Mouse (Mus musculus) spleen, adult 2 months (tissue): ENCODE measurements around the gene Tmf1. TPM values are rescaled to one million over a fixed set of nuclear protein-coding genes. Genes with fewer than 3 reads are reported as not detected.

Source experiments
- DNase-seq, 2 experiments: peaks; one replicate each; pipeline versions ENCODE4 v3.0.0 to v3.0.0-alpha.2; 2012 to 2021; ENCODE audit warnings: low spot score in 2 of 2, low read depth in 1 of 2
- H3K27ac ChIP-seq: fragments of 200-500 bp; 2 replicates; pipeline ENCODE4 v1.5.1; 2012; ENCODE audit warnings: low read length, inconsistent platforms; ENCODE audit not compliant: insufficient read depth
- H3K27me3 ChIP-seq: fragments of 200-500 bp; 2 replicates; pipeline ENCODE4 v1.6.1; 2012; ENCODE audit warnings: mild to moderate bottlenecking, moderate library complexity, low read length, inconsistent platforms; ENCODE audit not compliant: control insufficient read depth, insufficient read depth
- H3K36me3 ChIP-seq: fragments of 200-500 bp; 2 replicates; pipeline ENCODE4 v1.6.1; 2012; ENCODE audit warnings: mild to moderate bottlenecking, low read length, inconsistent platforms; ENCODE audit not compliant: control insufficient read depth, insufficient read depth
- H3K4me1 ChIP-seq: fragments of 200-500 bp; 2 replicates; pipeline ENCODE4 v1.6.1; 2011; ENCODE audit warnings: inconsistent platforms; ENCODE audit not compliant: control insufficient read depth, insufficient read depth, insufficient read length
- H3K4me3 ChIP-seq: fragments of 200-500 bp; 2 replicates; pipeline ENCODE4 v1.5.1; 2011; ENCODE audit warnings: mild to moderate bottlenecking, inconsistent platforms; ENCODE audit not compliant: insufficient read depth, insufficient read length; ENCODE audit errors: extremely low read depth
- CTCF ChIP-seq: fragments of 200-500 bp; IDR thresholded peaks from 2 replicates; pipeline ENCODE4 v1.5.1; 2011; ENCODE audit warnings: mild to moderate bottlenecking, inconsistent platforms; ENCODE audit not compliant: insufficient read depth, insufficient read length, insufficient replicate concordance; ENCODE audit errors: extremely low read depth
- POLR2A ChIP-seq: fragments of 200-500 bp; IDR thresholded peaks from 2 replicates; pipeline ENCODE4 v1.6.1; 2011; ENCODE audit warnings: low read depth, low read length, inconsistent platforms
- WGBS: fragments of 180-500 bp; shearing (Covaris S2); methylation state at CpG from one replicate; pipeline ENCODE4 v1.1.7; 2018; 5-methylcytosine and 5-hydroxymethylcytosine counted together
- polyA plus RNA-seq: library from polyadenylated mRNA; depleted of rRNA; stranded (reverse); fragments of >200 nt; gene quantifications from 2 replicates; pipeline ENCODE4 v1.2.3, GENCODE M21; 2012

The Tmf1 gene
- polyA plus RNA-seq, 1 experiment: 2.4 TPM

DNA sequence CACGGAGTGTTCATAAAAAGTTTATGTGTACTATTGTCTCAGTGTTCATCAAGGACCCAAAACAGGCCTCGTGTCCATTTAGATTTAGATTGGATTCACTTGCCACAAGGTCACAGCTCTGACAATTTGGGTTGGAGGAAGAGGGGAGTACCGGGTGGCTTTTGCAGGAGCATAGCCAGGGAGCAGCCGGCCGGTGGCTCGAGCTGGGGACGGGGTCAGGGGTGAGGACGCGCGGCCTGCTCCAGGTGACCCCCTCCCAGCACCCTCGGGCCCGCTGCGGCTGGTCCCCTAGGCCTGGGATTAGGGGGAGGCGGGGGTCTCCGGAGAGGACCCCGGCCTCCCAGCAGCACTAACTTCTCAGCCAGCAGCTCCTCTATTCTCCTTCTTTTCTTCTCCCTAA, 26.0 kb upstream of the Tmf1 start:
- H3K4me1 ChIP-seq: peaks cover 7% of the 10 kb centered on the region; the same call in 1 of the 2 replicates
- peak in 1 of 2 experiments; percentile 30 for DNase-seq
- no peak for TF ChIP-seq POLR2A
- no peak for TF ChIP-seq CTCF

DNA sequence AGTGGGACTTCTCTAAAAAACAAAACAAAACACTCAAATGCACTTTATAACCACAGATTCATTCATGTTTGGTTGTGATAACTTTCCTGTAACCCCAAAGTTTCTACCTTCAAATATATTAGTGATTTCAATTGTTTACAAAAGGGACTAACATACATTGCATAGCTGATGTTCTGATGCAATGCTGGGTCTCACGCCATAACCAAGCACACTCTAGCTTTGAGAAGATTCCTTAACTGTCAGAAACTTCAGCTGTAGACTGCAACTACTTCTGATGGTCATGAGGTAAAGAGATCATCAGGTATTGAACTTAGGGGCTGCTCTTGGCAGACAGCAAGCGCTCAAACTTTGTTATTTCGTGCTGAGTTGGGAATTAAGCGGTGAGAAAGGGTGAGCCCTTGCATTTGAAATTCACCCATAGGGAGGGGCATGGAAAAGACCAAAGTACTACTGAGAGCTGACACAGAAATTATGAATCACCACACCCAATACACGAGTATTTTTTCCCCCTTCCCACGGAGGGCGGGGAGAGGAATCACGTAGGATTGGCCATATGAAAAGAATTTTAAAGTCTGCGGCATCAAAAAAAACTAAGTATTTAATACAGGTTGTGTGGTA, 25.4 kb upstream of the Tmf1 start:
- 33% methylated on average over 9 of the region's 9 CpGs for WGBS
- Histone ChIP-seq H3K27ac (no peak overlapping the region), H3K36me3 (peaks cover 3% of the 10 kb centered on the region), H3K4me1 (peaks cover 7% of the 10 kb centered on the region; the same call in 1 of the 2 replicates), H3K4me3 (peak overlapping the region; percentile 74; the same call in 1 of the 2 replicates), H3K27me3 (no peaks in the 10 kb centered on the region)
- DNase-seq: no peak
- TF ChIP-seq CTCF (no peak), POLR2A (no peak)

More for the DNA sequence above, 26.0 kb upstream of the Tmf1 start:
- Histone ChIP-seq H3K27ac (peak overlapping the region; percentile 49; the same call in 1 of the 2 replicates), H3K4me3 (peak overlapping the region; percentile 74), H3K36me3 (peaks cover 3% of the 10 kb centered on the region), H3K27me3 (no peaks in the 10 kb centered on the region)
- under 1% methylated on average over 16 of the region's 16 CpGs for WGBS

- TF ChIP-seq CTCF (no peak), POLR2A (no peak)
- Histone ChIP-seq H3K36me3 (peaks cover 8% of the 10 kb centered on the region), H3K27ac (no peak overlapping the region), H3K4me3 (no peak overlapping the region), H3K4me1 (peaks cover 7% of the 10 kb centered on the region; the same call in 1 of the 2 replicates), H3K27me3 (no peaks in the 10 kb centered on the region)
- WGBS: 90% methylated on average over 3 of the region's 3 CpGs
- no peak for DNase-seq
Measured at GRCm38 (mm10) chr6:97202477-97202876, 23.6 kb upstream of the Tmf1 start.

- DNase-seq: no peak
- no peaks in the 10 kb centered on the region for H3K27me3 ChIP-seq
- peaks cover 16% of the 10 kb centered on the region for H3K36me3 ChIP-seq
- H3K4me3 ChIP-seq: no peak overlapping the region
- TF ChIP-seq CTCF (no peak), POLR2A (no peak)
- H3K4me1 ChIP-seq: peaks cover 7% of the 10 kb centered on the region; the same call in 1 of the 2 replicates
- 82% methylated on average over 3 of the region's 3 CpGs for WGBS
- H3K27ac ChIP-seq: no peak overlapping the region
Measured at GRCm38 (mm10) chr6:97200437-97200836, 21.5 kb upstream of the Tmf1 start.

- TF ChIP-seq CTCF (no peak), POLR2A (no peak; the same call in 1 of the 2 replicates)
- Histone ChIP-seq H3K27ac (peak overlapping the region; percentile 98), H3K4me1 (peaks cover 24% of the 10 kb centered on the region), H3K27me3 (no peaks in the 10 kb centered on the region), H3K4me3 (peak overlapping the region; percentile 73), H3K36me3 (peaks cover 10% of the 10 kb centered on the region)
- 14% methylated on average over 11 of the region's 11 CpGs for WGBS
- peak; percentile 42 to 68 for DNase-seq
Measured at GRCm38 (mm10) chr6:97179367-97179828, 476 bp upstream of the Tmf1 start.

GRCm38 (mm10) chr6:97175716-97176115, 3.2 kb downstream of the Tmf1 start:
- DNase-seq: peak in 1 of 2 experiments; percentile 28
- peaks cover 15% of the 10 kb centered on the region for H3K4me1 ChIP-seq
- peak overlapping the region; percentile 8; the same call in 1 of the 2 replicates for H3K4me3 ChIP-seq
- H3K27ac ChIP-seq: peak overlapping the region; percentile 52
- H3K27me3 ChIP-seq: no peaks in the 10 kb centered on the region
- no peak for TF ChIP-seq CTCF
- no peak for TF ChIP-seq POLR2A
- peaks cover 17% of the 10 kb centered on the region for H3K36me3 ChIP-seq
- 31% methylated on average over 11 of the region's 11 CpGs for WGBS

GRCm38 (mm10) chr6:97150156-97150555, 28.8 kb downstream of the Tmf1 start:
- 82% methylated on average over 6 of the region's 6 CpGs for WGBS
- Histone ChIP-seq H3K4me1 (peaks cover 4% of the 10 kb centered on the region; the same call in 1 of the 2 replicates), H3K4me3 (no peak overlapping the region), H3K27ac (0 out of 2 replicates have a peak overlapping the region, but pooled peaks have one; percentile 38), H3K27me3 (no peaks in the 10 kb centered on the region), H3K36me3 (peaks cover 6% of the 10 kb centered on the region)
- DNase-seq: no peak
- TF ChIP-seq POLR2A (no peak), CTCF (no peak)
